Mouse (Mus musculus) ES-Bruce4 (cell line): ENCODE measurements around the gene Lrrc38. TPM values are rescaled to one million over a fixed set of nuclear protein-coding genes. Genes with fewer than 3 reads are reported as not detected.

ENCODE experiments used
- H3K27ac ChIP-seq: 2 replicates; pipeline ENCODE4 v1.5.1; 2012; ENCODE audit warnings: low read length, inconsistent platforms; ENCODE audit not compliant: insufficient read depth
- H3K27me3 ChIP-seq: 2 replicates; pipeline ENCODE4 v1.6.1; 2012; ENCODE audit warnings: mild to moderate bottlenecking, low read length, inconsistent platforms; ENCODE audit not compliant: control insufficient read depth, poor library complexity, insufficient read depth, severe bottlenecking
- H3K36me3 ChIP-seq: 2 replicates; pipeline ENCODE4 v1.6.1; 2012; ENCODE audit warnings: inconsistent platforms, mild to moderate bottlenecking, low read length, moderate library complexity; ENCODE audit not compliant: control insufficient read depth, poor library complexity, insufficient read depth, severe bottlenecking
- H3K4me1 ChIP-seq: one replicate; pipeline ENCODE4 v1.8.1; 2011; ENCODE audit warnings: low read length; ENCODE audit not compliant: control insufficient read depth, insufficient read depth
- H3K4me3 ChIP-seq: 2 replicates; pipeline ENCODE4 v1.5.1; 2011; ENCODE audit warnings: low read depth, mild to moderate bottlenecking, low read length
- H3K9ac ChIP-seq: 2 replicates; pipeline ENCODE4 v1.6.1; 2012; ENCODE audit warnings: low read depth, mild to moderate bottlenecking, inconsistent platforms; ENCODE audit not compliant: poor library complexity, severe bottlenecking
- H3K9me3 ChIP-seq: replicated peaks from 2 replicates; pipeline ENCODE4 v1.6.1; 2012; ENCODE audit warnings: mild to moderate bottlenecking, low read length, inconsistent platforms; ENCODE audit not compliant: control insufficient read depth, poor library complexity, insufficient read depth, severe bottlenecking
- CTCF ChIP-seq: IDR thresholded peaks from one replicate; pipeline ENCODE4 v1.8.1; 2011; ENCODE audit warnings: low read depth, low read length
- EP300 ChIP-seq: IDR thresholded peaks from 2 replicates; pipeline ENCODE4 v1.6.1; 2011; ENCODE audit warnings: low read depth, low read length; ENCODE audit not compliant: insufficient read depth
- POLR2A ChIP-seq: IDR thresholded peaks from one replicate; pipeline ENCODE4 v1.8.1; 2011; ENCODE audit warnings: low read length; ENCODE audit not compliant: insufficient read depth
- polyA plus RNA-seq: library from polyadenylated mRNA; stranded (reverse); fragments of >200 nt; gene quantifications from 2 replicates; pipeline ENCODE4 v1.2.4, GENCODE M21; 2011; ENCODE audit warnings: low read depth; ENCODE audit not compliant: missing spikeins, insufficient read depth, insufficient read length

Gene Lrrc38
- polyA plus RNA-seq, 1 experiment = not detected

- Histone ChIP-seq H3K27me3 (no peaks in the 10 kb centered on the region), H3K4me3 (no peak overlapping the region), H3K4me1 (no peaks in the 10 kb centered on the region), H3K9me3 (no peaks in the 10 kb centered on the region), H3K9ac (no peak overlapping the region), H3K27ac (no peak overlapping the region), H3K36me3 (no peaks in the 10 kb centered on the region)
- no peak for TF ChIP-seq CTCF
- TF ChIP-seq POLR2A = no peak
Observed at GRCm38 (mm10) chr4:143361520-143361919, 12.0 kb downstream of the Lrrc38 start.

GRCm38 (mm10) chr4:143366415-143367041 is 17.0 kb downstream of the Lrrc38 start:
- Histone ChIP-seq H3K4me1 (no peaks in the 10 kb centered on the region), H3K27me3 (no peaks in the 10 kb centered on the region), H3K36me3 (no peaks in the 10 kb centered on the region), H3K27ac (no peak overlapping the region), H3K9ac (no peak overlapping the region), H3K9me3 (no peaks in the 10 kb centered on the region), H3K4me3 (no peak overlapping the region)
- TF ChIP-seq POLR2A (no peak), EP300 (no peak), CTCF (no peak)

GRCm38 (mm10) chr4:143379480-143379879 is 29.9 kb downstream of the Lrrc38 start:
- Histone ChIP-seq H3K9me3 (no peaks in the 10 kb centered on the region), H3K4me1 (no peaks in the 10 kb centered on the region), H3K9ac (no peak overlapping the region), H3K4me3 (no peak overlapping the region), H3K27ac (no peak overlapping the region), H3K36me3 (no peaks in the 10 kb centered on the region), H3K27me3 (no peaks in the 10 kb centered on the region)
- TF ChIP-seq EP300 (no peak), CTCF (no peak)

- Histone ChIP-seq H3K4me3 (no peak overlapping the region), H3K36me3 (no peaks in the 10 kb centered on the region), H3K27ac (no peak overlapping the region), H3K9me3 (no peaks in the 10 kb centered on the region), H3K4me1 (no peaks in the 10 kb centered on the region), H3K27me3 (no peaks in the 10 kb centered on the region), H3K9ac (no peak overlapping the region)
- no peak for TF ChIP-seq EP300
- no peak for TF ChIP-seq POLR2A
- no peak for TF ChIP-seq CTCF
Observed at GRCm38 (mm10) chr4:143379931-143380715, 30.6 kb downstream of the Lrrc38 start.

- Histone ChIP-seq H3K27me3 (no peaks in the 10 kb centered on the region), H3K4me3 (no peak overlapping the region), H3K27ac (no peak overlapping the region), H3K36me3 (no peaks in the 10 kb centered on the region), H3K9ac (no peak overlapping the region), H3K4me1 (no peaks in the 10 kb centered on the region), H3K9me3 (no peaks in the 10 kb centered on the region)
- TF ChIP-seq POLR2A (no peak), EP300 (no peak), CTCF (no peak)
Observed at GRCm38 (mm10) chr4:143380716-143381004, 31.1 kb downstream of the Lrrc38 start.

GRCm38 (mm10) chr4:143382163-143382562 is 32.6 kb downstream of the Lrrc38 start:
- Histone ChIP-seq H3K4me3 (no peak overlapping the region), H3K9ac (no peak overlapping the region), H3K27me3 (no peaks in the 10 kb centered on the region), H3K36me3 (no peaks in the 10 kb centered on the region), H3K9me3 (no peaks in the 10 kb centered on the region), H3K27ac (no peak overlapping the region), H3K4me1 (no peaks in the 10 kb centered on the region)
- TF ChIP-seq POLR2A (no peak), EP300 (no peak), CTCF (no peak)
